Mouse (Mus musculus): ENCODE results near the gene Prokr2. TPM values are rescaled to one million over a fixed set of nuclear protein-coding genes. Genes with fewer than 3 reads are reported as not detected.

The Prokr2 gene
- polyA plus RNA-seq, 1 experiment from 2014 or later = 0.02 TPM

DNA sequence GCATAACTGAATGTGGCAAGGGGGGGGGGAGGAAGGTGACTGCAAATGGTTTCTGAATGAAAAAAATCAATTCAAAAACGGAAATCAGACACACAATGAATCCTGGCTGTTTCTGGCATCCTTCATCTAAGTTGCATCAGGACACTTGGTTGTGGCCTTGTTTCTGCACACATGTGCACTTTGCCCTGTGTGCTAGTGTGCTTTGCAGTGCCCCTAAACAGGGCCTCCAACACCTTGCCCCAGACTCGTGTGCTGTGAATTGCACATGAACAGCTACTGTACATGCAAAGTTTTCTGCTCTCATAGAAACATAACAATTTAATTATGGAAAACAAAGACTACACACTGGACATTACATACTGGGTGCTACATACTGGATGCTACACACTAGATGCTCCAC lies 2.9 kb downstream of the Prokr2 start:
- H3K27me3 ChIP-seq (ENCODE audit: insufficient read depth, low read length) = peaks cover 26% of the 10 kb centered on the region
- no peak for DNase-seq
- H3K9me3 ChIP-seq (ENCODE audit: low read length) = no peaks in the 10 kb centered on the region
- no peak for TF ChIP-seq CTCF (IDR thresholded peaks at IDR 0.05; ENCODE audit: low read depth)
- no peak for TF ChIP-seq EP300 (IDR thresholded peaks at IDR 0.05; ENCODE audit: low read depth)
- H3K27ac ChIP-seq (ENCODE audit: low read depth) = no peak overlapping the region
- H3K4me3 ChIP-seq (ENCODE audit: low read depth, low read length) = no peak overlapping the region
- no peak overlapping the region for H3K4me2 ChIP-seq (ENCODE audit: low read depth, low read length)
- 56% methylated on average over 2 of the region's 2 CpGs for WGBS (ENCODE audit: insufficient replicate concordance)
- no peak overlapping the region for H3K9ac ChIP-seq (replicated peaks)
- no peaks in the 10 kb centered on the region for H3K36me3 ChIP-seq (replicated peaks; ENCODE audit: insufficient read depth, low read length)
- ATAC-seq = no peak
- H3K4me1 ChIP-seq (ENCODE audit: insufficient read depth) = peaks cover 8% of the 10 kb centered on the region; the same call in 1 of the 2 replicates

GRCm38 (mm10) chr2:132379690-132380089 lies 5.6 kb downstream of the Prokr2 start:
- DNase-seq (no peak), ATAC-seq (no peak)
- H3K9me3 ChIP-seq (ENCODE audit: low read length) = no peaks in the 10 kb centered on the region
- TF ChIP-seq CTCF (IDR thresholded peaks at IDR 0.05; ENCODE audit: low read depth) (no peak), EP300 (IDR thresholded peaks at IDR 0.05; ENCODE audit: low read depth) (no peak)
- H3K9ac ChIP-seq (replicated peaks) = no peak overlapping the region
- H3K4me2 ChIP-seq (ENCODE audit: low read depth, low read length) = no peak overlapping the region
- H3K27me3 ChIP-seq (ENCODE audit: insufficient read depth, low read length) = peaks cover 12% of the 10 kb centered on the region
- H3K27ac ChIP-seq (ENCODE audit: low read depth) = no peak overlapping the region
- WGBS (ENCODE audit: insufficient replicate concordance) = 34% methylated on average over 4 of the region's 4 CpGs
- H3K4me1 ChIP-seq (ENCODE audit: insufficient read depth) = peaks cover 3% of the 10 kb centered on the region; the same call in 1 of the 2 replicates
- no peaks in the 10 kb centered on the region for H3K36me3 ChIP-seq (replicated peaks; ENCODE audit: insufficient read depth, low read length)
- no peak overlapping the region for H3K4me3 ChIP-seq (ENCODE audit: low read depth, low read length)

DNA sequence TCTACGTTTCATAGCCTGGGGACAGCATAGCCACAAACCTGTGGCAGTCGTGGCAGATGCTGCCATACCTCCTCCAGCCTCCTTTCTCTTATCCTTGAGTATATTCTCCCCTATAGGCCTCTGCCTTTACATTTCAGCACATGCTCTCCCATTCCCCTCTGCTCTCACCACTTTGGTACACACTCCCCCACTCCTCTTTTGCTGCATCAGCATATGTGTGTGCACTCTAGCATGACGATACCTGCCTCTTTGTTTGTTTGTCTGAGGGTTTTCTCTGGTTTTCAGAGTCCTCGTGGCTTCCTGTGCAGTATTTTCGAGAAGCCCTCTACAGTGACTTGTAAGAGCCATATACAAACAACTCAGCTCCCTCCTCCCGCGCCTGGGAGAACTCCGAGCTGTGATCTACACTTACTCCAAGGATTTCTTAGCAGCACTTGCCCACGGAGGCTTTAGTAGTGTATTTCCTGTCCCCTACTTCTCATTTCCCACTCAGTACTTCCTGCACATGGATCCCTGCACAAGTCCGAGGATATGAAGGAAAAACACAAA lies 6.6 kb downstream of the Prokr2 start:
- Histone ChIP-seq H3K4me2 (ENCODE audit: low read depth, low read length) (no peak overlapping the region), H3K9ac (replicated peaks) (no peak overlapping the region), H3K36me3 (replicated peaks; ENCODE audit: insufficient read depth, low read length) (no peaks in the 10 kb centered on the region), H3K27me3 (ENCODE audit: insufficient read depth, low read length) (0 out of 2 replicates have a peak, but pooled peaks cover 3% of the 10 kb centered on the region), H3K9me3 (ENCODE audit: low read length) (no peaks in the 10 kb centered on the region), H3K4me3 (ENCODE audit: low read depth, low read length) (no peak overlapping the region), H3K27ac (ENCODE audit: low read depth) (no peak overlapping the region), H3K4me1 (ENCODE audit: insufficient read depth) (no peaks in the 10 kb centered on the region)
- no peak for ATAC-seq
- WGBS (ENCODE audit: insufficient replicate concordance) = 53% methylated on average over 10 of the region's 10 CpGs
- DNase-seq = no peak
- TF ChIP-seq EP300 (IDR thresholded peaks at IDR 0.05; ENCODE audit: low read depth) (no peak), CTCF (IDR thresholded peaks at IDR 0.05; ENCODE audit: low read depth) (no peak)

DNA sequence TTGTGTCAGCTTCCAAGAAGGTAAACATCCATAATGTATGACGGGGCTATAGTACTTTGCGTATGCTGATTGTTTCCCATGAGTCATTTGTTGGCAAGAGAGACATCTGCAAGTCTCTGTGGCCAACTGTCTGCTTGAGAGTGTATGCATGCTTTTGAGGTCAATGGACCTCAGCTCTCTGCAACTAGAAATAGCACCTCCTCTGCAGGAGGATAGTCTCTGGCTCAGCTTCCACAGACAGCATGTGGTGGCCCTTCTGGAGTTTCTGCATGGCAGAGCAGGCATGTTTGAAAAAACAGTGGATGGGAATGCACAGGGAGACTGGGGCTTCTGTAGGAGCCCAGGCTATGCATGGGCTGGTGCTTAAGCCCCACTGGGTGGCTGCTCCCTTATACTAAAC lies 7.8 kb downstream of the Prokr2 start:
- no peak overlapping the region for H3K4me3 ChIP-seq (ENCODE audit: low read depth, low read length)
- no peak overlapping the region for H3K9ac ChIP-seq (replicated peaks)
- no peaks in the 10 kb centered on the region for H3K27me3 ChIP-seq (ENCODE audit: insufficient read depth, low read length)
- TF ChIP-seq EP300 (IDR thresholded peaks at IDR 0.05; ENCODE audit: low read depth) (no peak), CTCF (IDR thresholded peaks at IDR 0.05; ENCODE audit: low read depth) (no peak)
- no peaks in the 10 kb centered on the region for H3K36me3 ChIP-seq (replicated peaks; ENCODE audit: insufficient read depth, low read length)
- DNase-seq (no peak), ATAC-seq (no peak)
- no peak overlapping the region for H3K4me2 ChIP-seq (ENCODE audit: low read depth, low read length)
- 79% methylated on average over 2 of the region's 2 CpGs for WGBS (ENCODE audit: insufficient replicate concordance)
- no peaks in the 10 kb centered on the region for H3K4me1 ChIP-seq (ENCODE audit: insufficient read depth)
- no peak overlapping the region for H3K27ac ChIP-seq (ENCODE audit: low read depth)
- no peaks in the 10 kb centered on the region for H3K9me3 ChIP-seq (ENCODE audit: low read length)

- H3K27ac ChIP-seq (ENCODE audit: low read depth) = no peak overlapping the region
Observed at GRCm38 (mm10) chr2:132375721-132376120, 9.5 kb downstream of the Prokr2 start.

GRCm38 (mm10) chr2:132375135-132375534 lies 10.1 kb downstream of the Prokr2 start:
- ATAC-seq (no peak), DNase-seq (no peak)
- no peaks in the 10 kb centered on the region for H3K9me3 ChIP-seq (ENCODE audit: low read length)
- H3K4me3 ChIP-seq (ENCODE audit: low read depth, low read length) = no peak overlapping the region
- WGBS (ENCODE audit: insufficient replicate concordance) = 67% methylated on average over 9 of the region's 9 CpGs
- no peak overlapping the region for H3K4me2 ChIP-seq (ENCODE audit: low read depth, low read length)
- no peak for TF ChIP-seq EP300 (IDR thresholded peaks at IDR 0.05; ENCODE audit: low read depth)
- H3K9ac ChIP-seq (replicated peaks) = no peak overlapping the region
- H3K27ac ChIP-seq (ENCODE audit: low read depth) = no peak overlapping the region
- H3K36me3 ChIP-seq (replicated peaks; ENCODE audit: insufficient read depth, low read length) = no peaks in the 10 kb centered on the region
- no peaks in the 10 kb centered on the region for H3K27me3 ChIP-seq (ENCODE audit: insufficient read depth, low read length)
- H3K4me1 ChIP-seq (ENCODE audit: insufficient read depth) = no peaks in the 10 kb centered on the region

More at GRCm38 (mm10) chr2:132375721-132376120, 9.5 kb downstream of the Prokr2 start:
- Histone ChIP-seq H3K4me1 (ENCODE audit: insufficient read depth) (no peaks in the 10 kb centered on the region), H3K36me3 (replicated peaks; ENCODE audit: insufficient read depth, low read length) (no peaks in the 10 kb centered on the region), H3K27me3 (ENCODE audit: insufficient read depth, low read length) (no peaks in the 10 kb centered on the region), H3K4me3 (ENCODE audit: low read depth, low read length) (no peak overlapping the region), H3K9ac (replicated peaks) (no peak overlapping the region), H3K4me2 (ENCODE audit: low read depth, low read length) (no peak overlapping the region), H3K9me3 (ENCODE audit: low read length) (no peaks in the 10 kb centered on the region)
- 66% methylated on average over 3 of the region's 3 CpGs for WGBS (ENCODE audit: insufficient replicate concordance)
- ATAC-seq = no peak
- TF ChIP-seq EP300 (IDR thresholded peaks at IDR 0.05; ENCODE audit: low read depth) (no peak), CTCF (IDR thresholded peaks at IDR 0.05; ENCODE audit: low read depth) (no peak)
- no peak for DNase-seq

- Histone ChIP-seq H3K9ac (replicated peaks) (no peak overlapping the region), H3K27ac (ENCODE audit: low read depth) (no peak overlapping the region), H3K36me3 (replicated peaks; ENCODE audit: insufficient read depth, low read length) (no peaks in the 10 kb centered on the region), H3K4me3 (ENCODE audit: low read depth, low read length) (no peak overlapping the region), H3K27me3 (ENCODE audit: insufficient read depth, low read length) (no peaks in the 10 kb centered on the region), H3K4me2 (ENCODE audit: low read depth, low read length) (no peak overlapping the region), H3K4me1 (ENCODE audit: insufficient read depth) (no peaks in the 10 kb centered on the region), H3K9me3 (ENCODE audit: low read length) (no peaks in the 10 kb centered on the region)
- TF ChIP-seq EP300 (IDR thresholded peaks at IDR 0.05; ENCODE audit: low read depth) (no peak), CTCF (IDR thresholded peaks at IDR 0.05; ENCODE audit: low read depth) (no peak)
- WGBS (ENCODE audit: insufficient replicate concordance) = 47% methylated on average over 17 of the region's 17 CpGs
- DNase-seq (no peak), ATAC-seq (no peak)
Observed at GRCm38 (mm10) chr2:132373748-132374147, 11.5 kb downstream of the Prokr2 start.
